Mouse (Mus musculus): ENCODE data around the gene Ntng1.

Gene Ntng1

GRCm38 (mm10) chr3:110054125-110054524, 89.7 kb downstream of the Ntng1 start:
- DNase-seq (ENCODE audit: low spot score), result no peak

GRCm38 (mm10) chr3:110048152-110048551, 95.7 kb downstream of the Ntng1 start:
- no peak for DNase-seq (ENCODE audit: low spot score)

GRCm38 (mm10) chr3:110046750-110047149, 97.1 kb downstream of the Ntng1 start:
- no peak for DNase-seq (ENCODE audit: low spot score)

- DNase-seq (ENCODE audit: low spot score), result no peak
These were observed 99.6 kb downstream of the Ntng1 start for GRCm38 (mm10) chr3:110044209-110044608.

GRCm38 (mm10) chr3:110043641-110044187, 100.1 kb downstream of the Ntng1 start:
- no peak for DNase-seq (ENCODE audit: low spot score)

- DNase-seq (ENCODE audit: low spot score), result no peak
These were observed 120.8 kb downstream of the Ntng1 start for GRCm38 (mm10) chr3:110022783-110023599.

- no peak for DNase-seq (ENCODE audit: low spot score)
These were observed 132.8 kb downstream of the Ntng1 start for GRCm38 (mm10) chr3:110010870-110011626.

GRCm38 (mm10) chr3:110010441-110010840, 133.4 kb downstream of the Ntng1 start:
- no peak for DNase-seq (ENCODE audit: low spot score)

- no peak for DNase-seq (ENCODE audit: low spot score)
These were observed 143.5 kb downstream of the Ntng1 start for GRCm38 (mm10) chr3:110000349-110000748.

- DNase-seq (ENCODE audit: low spot score), result no peak
These were observed 148.2 kb downstream of the Ntng1 start for GRCm38 (mm10) chr3:109995663-109996024.

GRCm38 (mm10) chr3:109994978-109995662, 148.7 kb downstream of the Ntng1 start:
- DNase-seq (ENCODE audit: low spot score), result no peak

GRCm38 (mm10) chr3:109984086-109984485, 159.7 kb downstream of the Ntng1 start:
- no peak for DNase-seq (ENCODE audit: low spot score)

- DNase-seq (ENCODE audit: low spot score), result no peak
These were observed 166.2 kb downstream of the Ntng1 start for GRCm38 (mm10) chr3:109977614-109978013.

GRCm38 (mm10) chr3:109975106-109975505, 168.7 kb downstream of the Ntng1 start:
- DNase-seq (ENCODE audit: low spot score), result no peak

GRCm38 (mm10) chr3:109971465-109971864, 172.3 kb downstream of the Ntng1 start:
- no peak for DNase-seq (ENCODE audit: low spot score)

- no peak for DNase-seq (ENCODE audit: low spot score)
These were observed 173.6 kb downstream of the Ntng1 start for GRCm38 (mm10) chr3:109970181-109970580.

GRCm38 (mm10) chr3:109962631-109963030, 181.2 kb downstream of the Ntng1 start:
- no peak for DNase-seq (ENCODE audit: low spot score)

GRCm38 (mm10) chr3:109942960-109943359, 200.9 kb downstream of the Ntng1 start:
- no peak for DNase-seq (ENCODE audit: low spot score)

GRCm38 (mm10) chr3:109937634-109938033, 206.2 kb downstream of the Ntng1 start:
- DNase-seq (ENCODE audit: low spot score), result no peak

GRCm38 (mm10) chr3:109936275-109936674, 207.5 kb downstream of the Ntng1 start:
- no peak for DNase-seq (ENCODE audit: low spot score)

- DNase-seq (ENCODE audit: low spot score), result peak; percentile 45
These were observed 211.6 kb downstream of the Ntng1 start for GRCm38 (mm10) chr3:109932261-109932660.

GRCm38 (mm10) chr3:109931021-109931420, 212.8 kb downstream of the Ntng1 start:
- DNase-seq (ENCODE audit: low spot score), result no peak

Data from layer of hippocampus, adult 9-10 months (tissue).